Mouse (Mus musculus) urinary bladder, postnatal 4 days (tissue): ENCODE results near the gene Ecd.
"Not testable (repeated sequence)": the region's sequence is repeated elsewhere in the genome, so short reads cannot be mapped to it uniquely, and the experiment has no call there.

Experiments
- DNase-seq, 2 experiments: peaks; one replicate each; pipeline ENCODE4 v3.0.0; 2021 to 2022; ENCODE audit warnings: low spot score in 2 of 2

The Ecd gene

DNA sequence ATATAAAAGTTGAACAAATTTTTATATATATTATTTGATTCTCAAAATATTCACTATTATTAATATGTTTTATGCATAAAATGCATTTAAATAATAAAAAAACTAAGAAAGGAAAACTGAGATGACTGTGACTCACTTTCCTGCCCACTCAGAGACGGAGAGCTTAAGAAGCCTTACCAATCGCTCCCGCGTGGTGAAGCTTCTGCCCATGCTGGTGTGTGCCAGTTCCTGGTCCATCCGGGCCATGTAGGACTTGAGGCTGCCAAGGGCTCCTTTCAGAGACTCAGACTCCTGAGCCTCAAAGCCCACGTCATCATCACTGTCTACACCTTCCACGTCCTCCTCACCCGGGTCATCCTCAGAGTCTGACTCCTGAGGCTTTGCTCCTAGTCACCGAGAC, 23.7 kb downstream of the Ecd start:
- DNase-seq, result no peak

DNA sequence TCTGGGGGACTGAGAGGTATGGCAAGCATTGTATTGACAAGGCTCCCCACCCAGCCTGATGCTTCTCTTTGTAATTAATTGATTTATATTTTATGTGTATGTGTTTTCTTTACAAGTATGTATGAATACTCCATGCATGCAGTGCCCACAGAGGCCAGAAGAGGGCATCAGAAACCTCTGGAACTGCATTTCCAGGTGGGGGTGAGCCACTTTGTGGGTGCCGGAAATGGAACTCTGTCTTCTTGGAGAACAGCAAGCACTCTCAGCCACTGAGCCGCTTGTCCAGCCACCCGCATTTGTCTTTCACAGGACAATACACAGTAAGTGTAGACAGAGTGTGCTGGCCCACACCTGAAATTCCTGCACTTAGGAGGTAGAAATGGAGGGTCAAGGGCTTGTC, 28.5 kb downstream of the Ecd start:
- DNase-seq, result no peak

DNA sequence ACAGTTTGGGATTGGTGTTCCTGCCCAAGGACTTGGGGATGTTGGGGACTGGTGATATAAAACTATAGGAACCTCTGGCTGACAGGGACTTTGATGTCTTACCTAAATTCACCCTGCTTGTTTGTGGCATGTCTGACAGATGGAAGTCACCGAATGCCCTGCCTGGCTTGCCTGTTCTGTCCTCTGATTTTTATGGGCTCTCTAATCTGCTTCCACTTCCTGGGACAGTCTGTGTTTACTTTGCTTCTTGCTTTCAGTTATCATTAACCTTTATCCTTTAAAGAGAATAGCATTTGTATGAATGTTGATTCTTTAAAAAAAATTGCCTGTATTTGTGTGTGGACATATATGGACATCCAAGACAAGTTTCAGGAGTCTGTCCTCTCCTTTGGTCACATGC, 32.8 kb downstream of the Ecd start:
- no peak for DNase-seq

DNA sequence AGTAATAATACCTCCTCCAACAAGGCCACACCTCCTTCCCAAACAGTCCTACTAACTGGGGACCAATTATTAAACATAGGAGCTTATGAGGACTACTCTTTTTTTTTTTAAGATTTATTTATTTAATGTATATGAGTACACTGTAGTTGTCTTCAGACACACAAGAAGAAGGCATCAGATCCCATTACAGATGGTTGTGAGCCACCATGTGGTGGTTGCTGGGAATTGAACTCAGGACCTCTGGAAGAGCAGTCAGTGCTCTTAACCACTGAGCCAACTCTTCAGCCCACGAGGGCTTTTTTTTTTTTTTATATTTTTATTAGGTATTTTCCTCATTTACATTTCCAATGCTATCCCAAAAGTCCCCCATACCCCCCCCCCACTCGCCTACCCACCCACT, 42.8 kb downstream of the Ecd start:
- DNase-seq, result not testable (repeated sequence)

DNA sequence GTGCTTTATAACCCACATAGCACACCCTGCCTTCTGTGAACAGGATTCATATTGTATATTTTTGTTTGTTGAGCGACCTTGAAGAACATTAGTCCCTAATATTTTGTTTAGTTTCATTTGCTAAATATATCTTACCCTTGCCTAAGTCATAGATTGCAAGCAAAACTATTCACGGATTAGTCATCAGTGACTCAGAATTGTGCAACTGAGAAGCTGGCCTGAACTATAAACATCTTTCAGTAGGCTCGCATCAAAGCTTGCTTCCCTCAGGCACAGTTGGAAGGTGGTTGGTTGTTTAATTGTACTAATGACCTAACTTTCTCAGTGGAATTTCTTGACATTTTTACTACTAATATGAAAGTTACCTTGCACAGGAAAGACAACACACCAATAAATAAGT, 49.8 kb downstream of the Ecd start:
- no peak for DNase-seq

DNA sequence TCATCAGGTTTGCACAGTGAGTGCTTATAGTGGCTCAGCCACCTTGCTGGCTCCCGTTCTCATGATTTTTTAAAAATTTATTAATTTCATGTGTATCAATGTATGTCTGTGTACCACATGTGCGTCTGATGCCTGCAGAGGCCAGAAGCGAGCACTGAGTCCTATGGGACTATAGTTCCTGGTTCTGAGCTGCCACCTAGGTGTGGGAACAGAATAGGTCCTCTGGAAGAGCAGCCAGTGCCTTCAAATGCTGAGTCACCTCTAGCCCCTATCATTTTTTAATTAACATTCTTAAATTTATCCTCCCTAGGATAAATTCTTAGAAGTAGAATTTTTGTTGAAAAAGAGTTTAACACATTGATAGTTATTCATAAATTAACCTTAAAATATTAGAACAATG, 50.3 kb downstream of the Ecd start:
- no peak for DNase-seq

DNA sequence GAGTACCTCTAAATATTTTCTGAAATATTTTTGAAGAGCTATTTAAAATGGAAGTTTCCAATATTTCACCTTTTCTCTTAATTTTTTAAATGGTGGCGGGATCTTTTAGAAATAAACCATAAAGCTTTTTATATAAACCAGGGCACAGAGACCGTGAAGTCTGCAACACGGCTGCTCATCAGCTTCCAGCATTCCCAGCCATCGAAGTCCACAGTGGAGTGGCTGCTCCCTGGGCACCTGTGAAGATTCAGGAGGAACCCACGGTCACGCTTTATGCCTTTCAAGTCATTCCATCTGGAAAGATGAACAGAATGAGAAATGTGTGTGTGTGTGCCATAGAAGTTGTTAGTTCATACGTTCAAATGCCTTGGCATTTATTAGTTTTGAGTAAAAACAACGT, 53.0 kb downstream of the Ecd start:
- DNase-seq, result no peak

DNA sequence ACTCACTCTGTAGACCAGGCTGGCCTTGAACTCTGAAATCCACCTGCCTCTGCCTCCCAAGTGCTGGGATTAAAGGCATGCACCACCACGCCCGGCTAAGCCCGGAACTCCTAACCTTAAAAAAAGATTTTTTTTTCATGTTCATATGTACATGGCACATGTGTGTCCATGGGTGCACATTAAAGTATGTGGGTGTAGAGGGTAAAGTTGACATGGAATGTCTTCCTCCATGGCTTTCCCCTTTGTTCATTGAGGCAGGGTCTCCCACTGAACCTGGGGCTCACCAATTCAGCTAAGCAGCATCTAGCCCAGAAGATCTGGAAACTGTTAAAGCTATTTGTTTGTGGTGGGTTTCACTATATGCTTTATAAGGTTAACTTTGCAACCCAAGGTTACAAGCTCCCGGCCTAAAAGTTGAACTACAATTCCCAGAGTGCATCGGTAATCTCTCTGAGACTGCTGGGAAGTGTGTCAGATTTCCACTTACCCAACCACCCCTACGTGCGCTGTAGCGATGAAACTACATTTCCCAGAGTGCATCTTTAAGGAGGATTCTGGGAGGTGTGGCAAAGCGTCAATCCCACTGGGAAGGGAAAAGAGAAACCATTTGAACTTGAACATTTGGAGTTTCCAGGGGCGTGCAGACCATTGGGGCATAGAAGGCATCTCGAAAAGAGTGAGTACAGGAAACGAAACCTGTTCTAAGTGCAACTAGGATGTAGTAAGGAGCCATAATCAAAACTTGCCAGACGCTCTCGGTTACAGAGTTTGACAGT, 53.6 kb downstream of the Ecd start, which contains the start of gene Nudt13:
Nudt13 (plus strand) TSS at position 581 of the 776 bp plus-strand sequence.
- DNase-seq, result peak; percentile 69 to 71

DNA sequence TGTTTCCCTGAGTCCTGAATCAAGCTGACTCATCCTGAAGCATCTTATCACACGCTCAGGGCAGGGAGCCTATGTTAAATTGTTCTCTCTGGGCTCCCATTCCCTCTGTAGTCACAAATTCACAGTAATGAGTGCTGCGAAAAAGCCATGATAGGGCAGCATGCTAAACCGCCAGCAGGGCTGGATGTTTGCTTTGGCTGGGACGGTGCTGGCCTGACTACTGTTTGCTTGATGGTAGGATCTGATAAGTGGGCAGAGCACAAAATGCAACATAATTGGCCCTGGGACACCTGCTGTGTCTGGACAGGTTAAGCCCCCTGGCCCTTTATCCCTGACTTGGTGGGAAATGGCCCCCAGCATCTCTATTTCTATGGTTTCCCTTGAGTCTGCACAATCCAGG, 56.5 kb downstream of the Ecd start:
- DNase-seq, result no peak
